Mouse (Mus musculus): ENCODE measurements around the gene Gabra5.

Gabra5 gene

DNA sequence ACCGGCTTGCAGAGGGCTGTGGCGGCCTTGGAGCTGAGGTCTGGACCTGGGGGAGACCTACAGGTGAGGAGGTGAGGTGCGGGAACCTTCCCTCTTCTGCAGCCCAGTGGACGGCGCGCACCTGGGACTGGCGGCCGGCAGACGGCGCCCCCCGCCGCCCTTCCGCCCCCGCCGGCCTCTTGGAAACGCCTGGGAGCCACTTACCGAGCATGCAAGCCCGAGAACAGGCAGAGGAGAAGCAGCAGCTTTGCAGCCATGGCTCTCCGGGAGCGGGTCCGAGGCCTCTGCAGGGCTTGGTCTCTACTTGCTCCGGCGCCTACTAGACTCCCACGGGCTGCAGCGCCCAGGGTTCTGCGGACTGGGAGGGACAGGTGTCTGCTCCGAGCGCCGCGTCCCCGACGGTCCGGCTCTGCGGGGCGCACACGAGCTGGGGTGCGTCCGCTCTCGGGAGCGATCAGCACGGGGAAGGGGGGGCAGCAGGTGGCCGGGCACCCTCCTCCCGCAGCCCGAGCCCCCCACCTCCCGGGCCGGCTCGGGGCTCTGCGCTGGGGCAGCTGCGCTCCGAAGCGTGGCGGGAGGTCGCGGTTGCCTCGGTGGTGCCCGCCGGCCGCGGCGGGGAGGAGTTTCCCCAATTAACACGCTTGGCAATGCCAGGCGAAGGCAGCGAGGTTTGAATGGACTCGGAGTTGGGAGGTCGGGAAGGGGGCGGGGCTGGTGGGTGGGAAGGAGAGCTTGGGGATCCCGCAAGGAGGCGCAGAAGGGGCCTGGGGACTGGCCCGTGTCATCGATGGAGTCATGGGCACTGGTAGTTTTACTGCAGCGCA lies 123.1 kb downstream of the Gabra5 start, which contains the start of gene Gabrg3:
Gene Gabrg3, minus strand, starts transcription at position 672 of the 824 bp plus-strand sequence.
- in situ Hi-C loops (cut with MboI, MseI): no loop called here

DNA sequence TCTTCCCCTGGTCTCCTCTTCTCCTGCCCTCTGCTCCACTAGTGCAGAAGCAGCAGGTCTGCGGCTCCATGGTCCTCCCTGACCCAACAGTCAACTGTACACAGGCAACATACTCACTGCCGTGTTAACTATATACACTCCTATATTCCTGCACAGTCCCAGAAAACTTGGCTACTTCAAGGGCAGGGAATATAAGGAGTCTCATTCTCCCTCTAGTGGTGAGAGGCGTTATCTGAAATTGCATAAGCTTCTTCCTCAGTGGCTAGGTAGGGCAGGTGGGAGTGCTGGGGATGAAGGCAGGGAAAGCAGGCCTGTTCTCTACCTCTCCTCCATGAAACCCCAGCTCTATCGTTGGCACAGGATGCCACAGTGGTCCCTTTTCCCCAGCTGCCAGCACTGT lies 125.7 kb downstream of the Gabra5 start:
- in situ Hi-C loops (cut with MboI, MseI): no loop called here

DNA sequence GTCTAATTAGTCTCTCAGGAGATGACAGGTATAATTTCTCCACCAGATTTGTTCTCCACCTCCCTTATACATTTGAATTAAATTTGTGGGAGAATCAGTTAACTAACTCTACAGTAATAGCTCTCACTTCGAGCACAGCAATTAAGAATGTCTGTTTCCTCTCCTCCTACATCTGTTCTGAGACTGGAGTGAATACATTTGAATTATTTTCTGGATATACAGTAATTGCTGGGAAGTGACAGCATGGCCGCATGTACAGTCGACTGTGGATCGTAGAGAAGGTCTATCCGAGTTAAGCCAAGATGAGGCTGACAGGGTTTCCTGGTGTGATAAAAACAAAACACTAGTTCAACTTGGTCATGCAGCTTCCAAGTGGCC lies 143.9 kb downstream of the Gabra5 start:
- in situ Hi-C loops (cut with MboI, MseI): no loop called here

DNA sequence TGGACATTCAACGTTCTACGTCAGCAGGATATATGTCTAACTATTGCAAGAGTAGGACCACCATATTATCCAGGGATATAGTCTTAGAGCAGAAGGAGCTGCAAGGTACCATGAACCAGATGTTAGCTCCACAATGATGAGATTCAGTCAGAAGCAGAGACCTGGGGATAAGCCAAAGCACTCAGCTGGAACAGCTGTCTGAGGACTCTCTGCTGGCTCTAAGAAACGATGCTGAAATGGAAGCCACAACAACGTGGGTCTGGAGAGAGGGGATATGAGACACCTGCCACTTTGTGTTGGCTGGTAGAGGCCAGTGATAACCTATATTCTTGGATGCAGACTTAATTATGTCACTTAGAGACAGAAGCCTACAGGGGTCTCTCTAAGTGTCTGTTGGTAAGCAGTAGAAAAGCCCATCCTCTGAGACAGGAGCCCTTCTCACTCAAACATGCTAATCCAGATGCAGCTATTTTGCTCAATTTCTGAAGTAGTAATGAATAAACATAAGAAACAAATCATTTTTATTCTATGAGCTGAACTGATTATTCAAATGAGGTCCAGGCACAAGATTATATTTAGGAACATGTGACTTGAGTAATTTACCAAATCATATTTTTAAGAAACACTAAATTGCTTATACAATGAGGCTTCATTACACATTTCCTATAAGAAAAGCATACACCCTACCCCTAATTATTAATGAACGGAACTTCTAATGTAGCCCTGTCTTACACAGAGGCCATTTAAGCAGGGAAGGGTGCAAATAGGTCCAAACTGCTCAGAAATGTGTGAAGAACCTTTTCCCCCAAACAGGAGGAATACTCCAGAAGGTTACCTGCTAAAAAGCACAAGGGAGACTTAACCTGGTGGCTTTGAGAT lies 144.5 kb downstream of the Gabra5 start:
- in situ Hi-C loops (cut with MboI, MseI): no loop called here

DNA sequence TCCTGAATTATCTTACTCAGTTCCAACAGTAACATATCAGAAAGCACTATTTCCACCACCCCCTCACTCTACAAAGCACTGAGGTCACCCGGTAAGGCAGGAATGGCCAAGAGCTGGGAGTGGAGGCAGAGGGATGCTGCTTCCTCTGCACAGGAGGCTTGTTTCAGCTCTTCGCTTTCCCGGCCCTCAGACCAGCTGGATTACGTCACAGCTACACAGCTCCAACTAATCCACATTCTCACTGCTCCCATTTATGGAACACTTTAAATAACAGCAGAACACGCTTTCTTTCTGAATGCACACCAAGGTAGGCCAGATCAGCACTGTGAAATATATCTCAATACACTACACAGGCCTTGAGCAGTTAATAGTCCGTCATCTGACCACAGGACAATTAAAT lies 146.0 kb downstream of the Gabra5 start:
- in situ Hi-C loops (cut with MboI, MseI): no loop called here

DNA sequence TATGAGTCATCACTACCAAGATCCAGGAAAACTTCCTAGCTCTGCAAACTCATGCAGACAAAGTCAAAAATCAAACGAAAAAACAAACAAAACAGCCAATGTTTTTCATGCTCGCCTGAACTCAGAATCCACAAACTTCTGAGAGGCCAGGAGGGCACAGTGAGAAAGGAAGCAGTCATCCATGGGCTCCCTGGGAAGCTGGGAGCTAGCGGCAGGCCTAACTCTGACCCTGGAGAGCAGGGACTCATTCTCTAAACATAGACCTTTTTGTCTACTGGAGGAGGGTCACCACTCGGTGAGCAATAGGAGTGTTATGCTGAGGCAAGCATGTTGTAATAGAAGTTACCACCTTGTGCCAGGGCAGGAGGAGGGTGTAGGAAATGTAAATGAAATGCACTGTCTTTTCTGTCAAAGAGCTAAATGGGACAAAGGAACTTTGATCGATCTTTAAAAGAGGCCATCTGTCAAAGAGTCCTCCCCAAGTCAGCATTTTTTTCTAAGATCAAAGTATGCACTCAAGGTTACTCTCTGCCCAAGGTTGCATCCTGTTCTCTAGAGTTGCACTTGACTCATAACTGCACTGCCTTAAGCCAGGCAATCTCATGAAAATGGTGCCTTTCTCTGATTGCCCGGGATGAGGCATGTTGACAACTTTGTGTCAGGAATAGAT lies 151.9 kb downstream of the Gabra5 start:
- in situ Hi-C loops (cut with MboI, MseI): no loop called here

Data from T-helper 1 cell (primary cell).